Mouse (Mus musculus): ENCODE measurements around the gene Lrrc8c. TPM values are rescaled to one million over a fixed set of nuclear protein-coding genes. Genes with fewer than 3 reads are reported as not detected.
A peak's percentile ranks its signal among the peaks of the same experiment; 100 is the strongest.

The Lrrc8c gene
- polyA plus RNA-seq, 1 experiment from 2014 or later = 10.2 TPM

DNA sequence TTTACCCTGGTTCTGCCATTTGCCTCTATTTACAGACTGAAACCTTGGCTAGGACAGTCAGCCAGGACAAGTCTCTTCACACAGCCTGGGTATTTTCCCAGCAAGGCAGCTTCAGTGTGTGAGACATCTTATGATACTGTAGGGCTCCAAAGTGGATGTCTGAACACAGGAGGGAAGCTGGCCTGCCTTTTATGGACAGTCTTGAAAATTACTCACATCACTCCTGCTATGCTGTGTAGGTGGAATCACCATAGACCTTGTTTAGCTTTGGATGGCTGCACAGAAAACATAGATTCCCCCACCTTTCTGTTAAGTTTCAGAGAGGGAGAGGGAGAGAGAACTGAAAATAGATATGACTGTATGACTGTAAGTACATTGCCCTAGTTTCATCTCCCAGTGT, 99.3 kb downstream of the Lrrc8c start:
- peaks cover 5% of the 10 kb centered on the region; the same call in 1 of the 2 replicates for H3K4me1 ChIP-seq (replicated peaks)
- no peak for DNase-seq (ENCODE audit: low spot score)
- no peaks in the 10 kb centered on the region for H3K36me3 ChIP-seq
- no peaks in the 10 kb centered on the region for H3K27me3 ChIP-seq (ENCODE audit: insufficient read depth, poor library complexity, severe bottlenecking)
- no peak overlapping the region for H3K4me3 ChIP-seq
- no peaks in the 10 kb centered on the region for H3K9me3 ChIP-seq
- H3K27ac ChIP-seq = no peak overlapping the region

GRCm38 (mm10) chr5:105619666-105620065, 100.5 kb downstream of the Lrrc8c start:
- DNase-seq (ENCODE audit: low spot score) = no peak
- H3K36me3 ChIP-seq = no peaks in the 10 kb centered on the region
- H3K9me3 ChIP-seq = no peaks in the 10 kb centered on the region
- 87% methylated on average over 2 of the region's 2 CpGs for WGBS
- no peak overlapping the region for H3K4me3 ChIP-seq
- no peaks in the 10 kb centered on the region for H3K27me3 ChIP-seq (ENCODE audit: insufficient read depth, poor library complexity, severe bottlenecking)
- no peak overlapping the region for H3K27ac ChIP-seq
- no peaks in the 10 kb centered on the region for H3K4me1 ChIP-seq (replicated peaks)

DNA sequence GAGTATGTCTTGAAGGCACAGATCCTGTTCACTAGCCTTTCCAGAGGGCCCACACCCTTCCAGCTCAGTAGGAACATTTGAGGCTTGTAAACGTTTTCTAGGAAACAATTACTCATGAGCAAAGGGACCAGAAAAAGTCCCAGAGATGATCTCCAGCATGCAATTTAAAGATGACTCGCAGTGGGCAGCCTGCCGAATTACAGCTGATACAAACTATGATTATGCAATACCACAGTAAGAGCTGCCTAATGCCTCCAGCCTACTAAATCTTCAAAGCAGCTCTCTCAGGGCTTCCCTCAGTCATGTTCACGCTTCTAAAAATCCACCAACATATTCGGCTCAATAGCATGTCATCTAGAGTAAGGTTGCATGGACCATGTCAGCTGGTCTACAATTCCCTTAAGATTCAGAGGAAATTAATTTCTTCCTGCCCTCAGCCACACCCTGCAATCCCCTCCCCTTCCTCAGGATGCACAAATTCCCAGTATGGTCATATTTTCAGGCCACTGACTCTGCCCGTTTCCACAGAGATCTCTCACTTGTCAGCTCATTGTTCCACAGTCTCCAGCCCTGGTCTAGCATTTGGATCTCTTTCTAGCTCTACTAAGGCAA, 101.4 kb downstream of the Lrrc8c start:
- 85% methylated on average over 6 of the region's 6 CpGs for WGBS
- H3K4me1 ChIP-seq (replicated peaks) = 0 out of 2 replicates have a peak, but pooled peaks cover 3% of the 10 kb centered on the region
- no peaks in the 10 kb centered on the region for H3K36me3 ChIP-seq

GRCm38 (mm10) chr5:105623074-105623713, 104.0 kb downstream of the Lrrc8c start:
- no peak for DNase-seq (ENCODE audit: low spot score)
- no peaks in the 10 kb centered on the region for H3K9me3 ChIP-seq
- no peaks in the 10 kb centered on the region for H3K27me3 ChIP-seq (ENCODE audit: insufficient read depth, poor library complexity, severe bottlenecking)
- H3K36me3 ChIP-seq = no peaks in the 10 kb centered on the region
- no peak overlapping the region for H3K4me3 ChIP-seq
- H3K4me1 ChIP-seq (replicated peaks) = peaks cover 11% of the 10 kb centered on the region; the same call in 1 of the 2 replicates
- no peak overlapping the region for H3K27ac ChIP-seq
- 80% methylated on average over 4 of the region's 4 CpGs for WGBS

More for the DNA sequence above, 101.4 kb downstream of the Lrrc8c start:
- Histone ChIP-seq H3K9me3 (no peaks in the 10 kb centered on the region), H3K27ac (no peak overlapping the region), H3K27me3 (ENCODE audit: insufficient read depth, poor library complexity, severe bottlenecking) (no peaks in the 10 kb centered on the region), H3K4me3 (no peak overlapping the region)
- DNase-seq (ENCODE audit: low spot score) = no peak

DNA sequence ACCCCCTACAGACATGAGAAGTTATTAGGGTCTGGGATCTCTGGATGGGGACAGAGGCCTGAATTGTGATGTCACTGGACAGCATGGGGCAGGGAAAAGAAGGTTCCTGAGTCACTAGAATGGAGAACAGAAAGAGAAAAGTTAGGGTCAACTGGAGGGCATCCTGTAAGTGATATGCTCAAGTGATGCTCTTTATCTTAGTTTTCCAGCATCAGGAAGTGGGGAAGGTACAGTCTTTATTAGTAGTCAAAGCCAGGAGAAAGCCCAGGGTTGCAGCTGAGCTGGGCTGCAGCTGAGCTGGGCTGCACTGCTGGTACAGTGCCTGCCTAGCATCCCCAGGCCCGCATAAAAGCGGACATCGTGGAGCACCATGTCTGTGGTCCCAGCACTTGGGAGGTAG, 105.1 kb downstream of the Lrrc8c start:
- Histone ChIP-seq H3K4me1 (replicated peaks) (peaks cover 11% of the 10 kb centered on the region; the same call in 1 of the 2 replicates), H3K27ac (no peak overlapping the region)
- 92% methylated on average over 3 of the region's 3 CpGs for WGBS

GRCm38 (mm10) chr5:105625504-105626150, 106.4 kb downstream of the Lrrc8c start:
- DNase-seq (ENCODE audit: low spot score) = no peak
- peak overlapping the region; percentile 35; the same call in 1 of the 2 replicates for H3K27ac ChIP-seq

More for the DNA sequence above, 105.1 kb downstream of the Lrrc8c start:
- Histone ChIP-seq H3K36me3 (no peaks in the 10 kb centered on the region), H3K9me3 (no peaks in the 10 kb centered on the region), H3K27me3 (ENCODE audit: insufficient read depth, poor library complexity, severe bottlenecking) (no peaks in the 10 kb centered on the region), H3K4me3 (no peak overlapping the region)
- no peak for DNase-seq (ENCODE audit: low spot score)

GRCm38 (mm10) chr5:105626355-105626754, 107.2 kb downstream of the Lrrc8c start:
- peak overlapping the region; percentile 35; the same call in 1 of the 2 replicates for H3K27ac ChIP-seq
- H3K27me3 ChIP-seq (ENCODE audit: insufficient read depth, poor library complexity, severe bottlenecking) = no peaks in the 10 kb centered on the region
- H3K36me3 ChIP-seq = no peaks in the 10 kb centered on the region
- WGBS = 59% methylated on average over 3 of the region's 3 CpGs
- H3K4me1 ChIP-seq (replicated peaks) = peaks cover 11% of the 10 kb centered on the region; the same call in 1 of the 2 replicates
- H3K9me3 ChIP-seq = no peaks in the 10 kb centered on the region
- DNase-seq (ENCODE audit: low spot score) = no peak
- H3K4me3 ChIP-seq = no peak overlapping the region

More at GRCm38 (mm10) chr5:105625504-105626150, 106.4 kb downstream of the Lrrc8c start:
- H3K9me3 ChIP-seq = no peaks in the 10 kb centered on the region
- H3K27me3 ChIP-seq (ENCODE audit: insufficient read depth, poor library complexity, severe bottlenecking) = no peaks in the 10 kb centered on the region
- 68% methylated on average over 8 of the region's 8 CpGs for WGBS
- H3K4me1 ChIP-seq (replicated peaks) = peaks cover 11% of the 10 kb centered on the region; the same call in 1 of the 2 replicates
- H3K4me3 ChIP-seq = no peak overlapping the region
- H3K36me3 ChIP-seq = no peaks in the 10 kb centered on the region

DNA sequence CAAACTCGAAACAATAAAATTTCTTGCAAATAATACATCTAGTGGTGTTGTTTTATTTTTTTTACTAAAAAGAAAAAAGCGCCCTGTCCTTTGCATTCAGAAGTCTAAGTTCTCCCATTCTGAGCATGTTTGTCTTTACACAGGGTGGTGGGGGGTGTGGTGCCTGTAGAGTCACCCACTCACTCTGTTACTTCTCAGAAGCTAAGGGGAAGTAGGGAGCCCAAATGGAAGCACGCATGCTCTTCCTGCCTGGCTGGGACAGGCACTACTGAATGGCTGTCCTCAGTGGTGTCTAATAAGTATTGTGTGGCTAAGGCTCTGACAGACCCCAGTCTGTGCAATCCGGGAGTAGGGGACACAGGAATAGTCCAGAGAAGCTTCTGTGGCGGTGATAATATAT, 107.9 kb downstream of the Lrrc8c start:
- no peak overlapping the region for H3K4me3 ChIP-seq
- DNase-seq (ENCODE audit: low spot score) = no peak
- H3K27ac ChIP-seq = no peak overlapping the region
- H3K36me3 ChIP-seq = no peaks in the 10 kb centered on the region
- WGBS = 86% methylated on average over 5 of the region's 5 CpGs
- H3K4me1 ChIP-seq (replicated peaks) = peaks cover 11% of the 10 kb centered on the region; the same call in 1 of the 2 replicates
- H3K27me3 ChIP-seq (ENCODE audit: insufficient read depth, poor library complexity, severe bottlenecking) = no peaks in the 10 kb centered on the region
- no peaks in the 10 kb centered on the region for H3K9me3 ChIP-seq

DNA sequence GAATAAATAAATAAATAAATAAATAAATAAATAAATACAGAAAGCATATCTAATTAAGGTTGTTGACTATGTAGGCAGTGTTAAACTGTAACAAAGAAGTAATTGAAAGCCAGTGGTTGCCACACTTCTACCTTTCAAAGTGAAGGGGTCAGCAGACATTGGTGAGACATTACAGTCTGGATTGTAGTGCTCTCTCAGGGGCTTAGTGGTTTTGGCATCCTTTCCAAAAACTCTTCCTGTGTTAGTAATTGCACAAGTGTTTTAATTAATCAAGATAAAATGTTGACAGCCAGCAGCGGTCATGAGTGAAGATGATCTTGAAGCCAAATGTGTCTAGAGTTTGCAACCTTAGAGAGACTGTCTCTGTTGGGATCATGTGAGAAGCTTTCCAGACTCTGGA, 110.8 kb downstream of the Lrrc8c start:
- Histone ChIP-seq H3K4me3 (no peak overlapping the region), H3K4me1 (replicated peaks) (peaks cover 11% of the 10 kb centered on the region; the same call in 1 of the 2 replicates), H3K36me3 (no peaks in the 10 kb centered on the region), H3K27ac (no peak overlapping the region), H3K27me3 (ENCODE audit: insufficient read depth, poor library complexity, severe bottlenecking) (no peaks in the 10 kb centered on the region), H3K9me3 (no peaks in the 10 kb centered on the region)
- WGBS = 92% methylated on average over 1 of the region's 1 CpGs
- DNase-seq (ENCODE audit: low spot score) = no peak

DNA sequence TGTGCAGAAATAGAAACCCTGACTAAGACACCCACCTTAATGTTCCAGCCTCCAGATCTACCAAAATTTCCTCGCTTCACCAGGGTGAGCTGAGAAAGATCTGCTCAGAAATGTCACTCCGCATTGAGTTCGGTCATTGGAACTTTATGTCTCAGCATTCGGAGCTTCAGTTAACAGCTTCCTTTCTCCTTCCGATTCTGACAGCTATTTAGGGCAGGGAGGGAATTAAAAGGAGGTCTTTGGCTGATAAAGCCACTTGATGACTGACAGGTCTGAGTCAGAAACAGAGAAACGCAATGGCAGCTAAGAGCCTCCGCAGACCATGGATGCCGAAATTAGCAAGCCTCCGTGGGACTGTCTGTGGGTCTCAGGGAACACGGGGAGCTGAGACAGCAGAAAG, 112.9 kb downstream of the Lrrc8c start:
- no peak overlapping the region for H3K27ac ChIP-seq
- H3K27me3 ChIP-seq (ENCODE audit: insufficient read depth, poor library complexity, severe bottlenecking) = no peaks in the 10 kb centered on the region
- no peaks in the 10 kb centered on the region for H3K36me3 ChIP-seq
- H3K4me1 ChIP-seq (replicated peaks) = no peaks in the 10 kb centered on the region; the same call in 1 of the 2 replicates
- DNase-seq (ENCODE audit: low spot score) = no peak
- H3K4me3 ChIP-seq = no peak overlapping the region
- H3K9me3 ChIP-seq = no peaks in the 10 kb centered on the region
- WGBS = 89% methylated on average over 10 of the region's 10 CpGs

DNA sequence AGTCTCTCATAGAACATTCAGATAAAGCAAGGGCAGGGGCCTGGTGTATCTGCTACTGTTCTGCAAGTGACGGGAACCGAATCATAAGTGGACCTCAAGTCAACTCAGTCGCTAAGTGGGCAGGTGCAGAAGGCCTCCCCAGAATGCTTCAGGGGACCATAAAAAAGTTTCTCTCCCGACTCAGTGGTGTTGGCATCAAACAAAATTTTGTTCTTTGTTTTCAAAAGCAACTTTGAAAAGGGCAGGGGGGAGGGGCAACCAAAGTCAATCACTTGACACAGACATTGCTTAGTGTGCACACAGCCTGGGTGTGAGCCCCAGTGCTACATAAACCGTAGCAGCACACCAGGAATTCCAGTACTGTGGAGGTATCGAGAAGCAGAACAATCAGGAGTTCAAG, 116.4 kb downstream of the Lrrc8c start:
- no peaks in the 10 kb centered on the region for H3K4me1 ChIP-seq (replicated peaks)
- DNase-seq (ENCODE audit: low spot score) = no peak
- H3K4me3 ChIP-seq = no peak overlapping the region
- no peaks in the 10 kb centered on the region for H3K36me3 ChIP-seq
- no peaks in the 10 kb centered on the region for H3K27me3 ChIP-seq (ENCODE audit: insufficient read depth, poor library complexity, severe bottlenecking)
- 88% methylated on average over 6 of the region's 6 CpGs for WGBS
- H3K9me3 ChIP-seq = no peaks in the 10 kb centered on the region
- no peak overlapping the region for H3K27ac ChIP-seq

GRCm38 (mm10) chr5:105636484-105637191, 117.5 kb downstream of the Lrrc8c start:
- H3K9me3 ChIP-seq = no peaks in the 10 kb centered on the region
- 84% methylated on average over 11 of the region's 11 CpGs for WGBS
- H3K27ac ChIP-seq = no peak overlapping the region
- no peaks in the 10 kb centered on the region for H3K36me3 ChIP-seq
- no peaks in the 10 kb centered on the region for H3K27me3 ChIP-seq (ENCODE audit: insufficient read depth, poor library complexity, severe bottlenecking)
- no peak overlapping the region for H3K4me3 ChIP-seq
- H3K4me1 ChIP-seq (replicated peaks) = no peaks in the 10 kb centered on the region
- no peak for DNase-seq (ENCODE audit: low spot score)
